Mouse (Mus musculus) MEL (cell line): ENCODE data around the gene Cyp17a1.

Source experiments
- CTCF ChIP-seq, 3 experiments: IDR thresholded peaks in 2 of 3; conservative IDR thresholded peaks in 1 of 3; 2 replicates each; pipeline ENCODE4 v1.5.1; 2011 to 2012; ENCODE audit warnings: low read length in 3 of 3, low read depth in 2 of 3, mild to moderate bottlenecking in 2 of 3, improper control_type of control experiment in 1 of 3, inconsistent platforms in 1 of 3, mixed read lengths in 1 of 3, moderate library complexity in 1 of 3; ENCODE audit not compliant: control insufficient read depth in 1 of 3, insufficient read depth in 1 of 3, poor library complexity in 1 of 3, severe bottlenecking in 1 of 3
- POLR2A ChIP-seq, 2 experiments: IDR thresholded peaks; 2 replicates each; pipeline ENCODE4 v1.6.1; 2011 to 2012; ENCODE audit warnings: low read length in 2 of 2, mild to moderate bottlenecking in 2 of 2, control low read depth in 1 of 2, improper control_type of control experiment in 1 of 2, low read depth in 1 of 2, moderate library complexity in 1 of 2; ENCODE audit not compliant: control insufficient read depth in 1 of 2, insufficient read depth in 1 of 2, poor library complexity in 1 of 2
- TCF12 ChIP-seq: IDR thresholded peaks from 2 replicates; pipeline ENCODE4 v1.6.1; 2014; ENCODE audit warnings: low read depth, mild to moderate bottlenecking, inconsistent platforms, low read length, improper control_type of control experiment, moderate library complexity
- UBTF ChIP-seq: IDR thresholded peaks from 2 replicates; pipeline ENCODE4 v1.6.1; 2012; ENCODE audit warnings: low read depth, mild to moderate bottlenecking, inconsistent platforms, low read length, improper control_type of control experiment, moderate library complexity, borderline replicate concordance; ENCODE audit not compliant: insufficient read depth

DNA sequence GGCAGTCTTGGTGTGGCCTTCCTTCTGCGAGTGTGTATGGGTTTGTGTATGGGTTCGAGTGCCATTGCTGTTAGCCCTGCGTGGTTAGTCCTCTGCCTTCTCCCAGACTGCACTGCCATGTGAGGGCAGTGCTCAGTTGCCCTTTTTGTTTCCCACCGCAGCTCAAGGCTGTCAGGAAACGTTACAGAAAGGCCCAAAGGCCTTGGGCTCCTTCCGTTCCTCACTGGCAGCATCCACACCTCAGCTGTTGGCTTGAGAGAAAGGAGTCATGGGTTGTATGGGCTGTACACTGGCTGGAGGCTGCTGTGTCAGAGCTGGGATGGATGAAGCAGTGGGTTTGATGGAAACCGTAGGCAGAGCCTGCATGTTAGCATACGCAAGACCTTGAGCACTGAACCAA is 32.2 kb downstream of the Cyp17a1 start:
- TF ChIP-seq POLR2A (IDR thresholded peaks at IDR 0.05; ENCODE audit: control insufficient read depth in 1 of 2, insufficient read depth in 1 of 2, low read depth in 1 of 2, low read length in 2 of 2, poor library complexity in 1 of 2) (no peak), UBTF (no peak), TCF12 (no peak), CTCF (IDR thresholded peaks at IDR 0.05 in 2 of 3, conservative IDR thresholded peaks at IDR 0.05 in 1 of 3; ENCODE audit: control insufficient read depth in 1 of 3, insufficient read depth in 1 of 3, low read depth in 2 of 3, low read length in 3 of 3, poor library complexity in 1 of 3, severe bottlenecking in 1 of 3) (no peak)
